8 mouse cellular contexts compared by ENCODE assay signal in genomic region chr11:20794196-20794912, GRCm38 (mm10). TPM values are rescaled to one million over a fixed set of nuclear protein-coding genes. Genes with fewer than 3 reads are reported as not detected.
DNase-seq lines count a peak whose midpoint lies in the region; ATAC-seq and TF ChIP-seq lines count a peak whose summit lies in the region.

No protein-coding gene starts in this region.

- peak; percentile 94 for TF ChIP-seq CTCF in lung, embryonic 14.5 days (IDR thresholded peaks at IDR 0.05; ENCODE audit: low read depth)
- peak; percentile 74; the same call in 1 of the 2 replicates for TF ChIP-seq CTCF in thymus, adult 2 months (IDR thresholded peaks at IDR 0.05; ENCODE audit: borderline replicate concordance, control insufficient read depth, extremely low read depth, insufficient read depth, low read length, poor library complexity)

- H3K4me3 ChIP-seq in ES-E14 (ENCODE audit: insufficient read depth in 1 of 2, low read depth in 1 of 2, low read length in 2 of 2, poor library complexity in 1 of 2, severe bottlenecking in 1 of 2): no peak overlapping the region
- no peak overlapping the region for H3K4me3 ChIP-seq in forebrain, embryonic 16.5 days (replicated peaks; ENCODE audit: low read length)
- no peak overlapping the region for H3K4me3 ChIP-seq in lung, embryonic 14.5 days (ENCODE audit: low read depth, low read length)
- H3K4me3 ChIP-seq in thymus, adult 2 months (ENCODE audit: control insufficient read depth, insufficient read depth, low read length): no peak overlapping the region

- peak; percentile 93 for ATAC-seq in forebrain, embryonic 16.5 days
- peak; percentile 96 for ATAC-seq in lung, embryonic 14.5 days (ENCODE audit: insufficient read depth)

- intact Hi-C loops in heart, postnatal 36 days (cut with DNase I): loop anchor here (1.0 to 10.0 kb wide), 6 partner anchors 36 to 660 kb away; partner anchors contain the start of gene Lgalsl

- H3K27me3 ChIP-seq in forebrain, embryonic 16.5 days (replicated peaks; ENCODE audit: control insufficient read depth, insufficient read depth, low read length): no peaks in the 10 kb centered on the region
- no peaks in the 10 kb centered on the region for H3K27me3 ChIP-seq in lung, embryonic 14.5 days (ENCODE audit: insufficient read depth, low read length)
- H3K27me3 ChIP-seq in thymus, adult 2 months (ENCODE audit: control insufficient read depth, insufficient read depth, low read length): no peaks in the 10 kb centered on the region

- no peak overlapping the region for H3K9ac ChIP-seq in ES-E14 (ENCODE audit: insufficient read depth, low read depth, low read length, poor library complexity, severe bottlenecking)
- H3K9ac ChIP-seq in forebrain, embryonic 16.5 days (replicated peaks; ENCODE audit: low read depth, low read length): no peak overlapping the region
- no peak overlapping the region for H3K9ac ChIP-seq in lung, embryonic 14.5 days

- in situ Hi-C loops in ES-E14 (cut with MboI; ENCODE audit: low sequenced_read_pairs in 2 of 2, unreplicated experiment in 2 of 2): loop anchor here (5.0 to 10.0 kb wide), 2 partner anchors 118 to 120 kb away; no protein-coding TSS in a partner anchor

- DNase-seq in ES-E14 (ENCODE audit: low read depth, low spot score): peak; percentile 80
- DNase-seq in cerebellum, adult 11-12 months: peak; percentile 56
- peak; percentile 86 to 88 for DNase-seq in heart, postnatal 36 days
- DNase-seq in layer of hippocampus, adult 8-10 months (ENCODE audit: low spot score in 2 of 2): peak; percentile 82 to 92
- peak; percentile 93 for DNase-seq in lung, embryonic 14.5 days
- DNase-seq in ovary, adult 18-20 months (ENCODE audit: low spot score): peak; percentile 53
- peak; percentile 74 for DNase-seq in thymus, adult 2 months

- H3K9me3 ChIP-seq in ES-E14 (ENCODE audit: control insufficient read depth, insufficient read depth, low read depth, low read length): no peaks in the 10 kb centered on the region
- peaks cover 4% of the 10 kb centered on the region; the same call in 1 of the 2 replicates for H3K9me3 ChIP-seq in forebrain, embryonic 16.5 days (ENCODE audit: control insufficient read depth, low read length)
- no peaks in the 10 kb centered on the region for H3K9me3 ChIP-seq in lung, embryonic 14.5 days (ENCODE audit: low read depth, low read length)

- H3K36me3 ChIP-seq in ES-E14 (ENCODE audit: control insufficient read depth, insufficient read depth, low read length, poor library complexity, severe bottlenecking): no peaks in the 10 kb centered on the region
- H3K36me3 ChIP-seq in forebrain, embryonic 16.5 days (ENCODE audit: control insufficient read depth, insufficient read depth): no peaks in the 10 kb centered on the region
- H3K36me3 ChIP-seq in lung, embryonic 14.5 days (ENCODE audit: insufficient read depth): no peaks in the 10 kb centered on the region
- H3K36me3 ChIP-seq in thymus, adult 2 months (ENCODE audit: control insufficient read depth, insufficient read depth, low read length): no peaks in the 10 kb centered on the region

- 33% methylated on average over 10 of the region's 10 CpGs for WGBS in forebrain, embryonic 16.5 days
- WGBS in lung, embryonic 14.5 days: 29% methylated on average over 10 of the region's 10 CpGs
- 37% methylated on average over 10 of the region's 10 CpGs for WGBS in thymus, adult 2 months

- H3K4me1 ChIP-seq in ES-E14 (ENCODE audit: control insufficient read depth in 2 of 2, insufficient read depth in 2 of 2, low read length in 2 of 2, poor library complexity in 1 of 2): peaks cover 0 to 2% of the 10 kb centered on the region in 2 experiments; a peak in 2 of 4 replicates
- H3K4me1 ChIP-seq in forebrain, embryonic 16.5 days (replicated peaks; ENCODE audit: control insufficient read depth, insufficient read depth, low read length): no peaks in the 10 kb centered on the region
- H3K4me1 ChIP-seq in lung, embryonic 14.5 days (ENCODE audit: insufficient read depth): no peaks in the 10 kb centered on the region
- H3K4me1 ChIP-seq in thymus, adult 2 months (replicated peaks; ENCODE audit: control insufficient read depth, insufficient read depth, low read length): no peaks in the 10 kb centered on the region

- no peak for TF ChIP-seq POLR2A in thymus, adult 2 months (IDR thresholded peaks at IDR 0.05; ENCODE audit: control insufficient read depth, extremely low read depth, insufficient read depth, low read length, poor library complexity)

- H3K4me2 ChIP-seq in forebrain, embryonic 16.5 days (ENCODE audit: low read length): no peak overlapping the region
- peak overlapping the region; percentile 39 for H3K4me2 ChIP-seq in lung, embryonic 14.5 days

- no peak overlapping the region for H3K27ac ChIP-seq in ES-E14 (ENCODE audit: insufficient read depth, low read depth, low read length, poor library complexity, severe bottlenecking)
- H3K27ac ChIP-seq in forebrain, embryonic 16.5 days (ENCODE audit: low read length): no peak overlapping the region
- no peak overlapping the region for H3K27ac ChIP-seq in lung, embryonic 14.5 days (ENCODE audit: low read depth)
- no peak overlapping the region for H3K27ac ChIP-seq in thymus, adult 2 months (ENCODE audit: control insufficient read depth, insufficient read depth, low read length)

TF ChIP-seq in ES-E14, 5 proteins besides CTCF, POLR2A, EP300 and RAD21:
- TF ChIP-seq ZNF384 (IDR thresholded peaks at IDR 0.05; ENCODE audit: low read depth, low read length): no peak
- TF ChIP-seq ZC3H11A (IDR thresholded peaks at IDR 0.05; ENCODE audit: borderline replicate concordance, low read depth, low read length): peak; percentile 90

RNA-seq across cellular contexts. Expression of gene Lgalsl, which starts 36.5 kb away (rescaled TPM):
- 14.9 and 15.7 TPM in 2 replicates for total RNA-seq in ES-E14 (2012; rRNA removed)
- 95.8 and 96.3 TPM in 2 replicates for polyA plus RNA-seq in forebrain, embryonic 16.5 days (2015; fragmentation: Nextera tagmentation; extraction: Ambion mirVana)
- 10 to 100 TPM; 31.1 to 38.4 TPM for total RNA-seq in heart, postnatal 36 days (2021)
- total RNA-seq in layer of hippocampus, adult 8-10 months (2022): 10 to 100 TPM; 70.3 to 84.7 (median 71.2) TPM
- polyA plus RNA-seq in lung, embryonic 14.5 days (2014; fragmentation: Nextera tagmentation; extraction: Ambion mirVana): 46.5 and 50.4 TPM in 2 replicates
- 1.7 and 3.3 TPM in 2 replicates for polyA plus RNA-seq in thymus, adult 2 months (2012; rRNA removed)

RNA-seq across cellular contexts. Expression of gene Aftph, which starts 53.0 kb away (rescaled TPM):
- 23.1 and 25.7 TPM in 2 replicates for total RNA-seq in ES-E14 (2012; rRNA removed)
- polyA plus RNA-seq in forebrain, embryonic 16.5 days (2015; fragmentation: Nextera tagmentation; extraction: Ambion mirVana): 41.7 and 44.3 TPM in 2 replicates
- 10 to 100 TPM; 22.1 to 23.3 TPM for total RNA-seq in heart, postnatal 36 days (2021)
- total RNA-seq in layer of hippocampus, adult 8-10 months (2022): 10 to 100 TPM; 78.5 to 92.9 (median 84.3) TPM
- polyA plus RNA-seq in lung, embryonic 14.5 days (2014; fragmentation: Nextera tagmentation; extraction: Ambion mirVana): 20.4 and 20.8 TPM in 2 replicates
- polyA plus RNA-seq in thymus, adult 2 months (2012; rRNA removed): 68.2 and 91.9 TPM in 2 replicates
